Mouse (Mus musculus): ENCODE data around the gene Carns1. TPM values are rescaled to one million over a fixed set of nuclear protein-coding genes. Genes with fewer than 3 reads are reported as not detected.
A peak's percentile ranks its signal among the peaks of the same experiment; 100 is the strongest.

Carns1 gene
- polyA plus RNA-seq, 1 experiment from 2014 or later = 4.2 TPM

GRCm38 (mm10) chr19:4184976-4185975, 10.0 kb upstream of the Carns1 start:
- ATAC-seq (replicated peaks) = no peak
- Histone ChIP-seq H3K9me3 (no peaks in the 10 kb centered on the region), H3K4me2 (replicated peaks) (no peak overlapping the region), H3K27ac (replicated peaks) (no peak overlapping the region), H3K4me1 (peaks cover 8% of the 10 kb centered on the region), H3K9ac (replicated peaks) (no peak overlapping the region), H3K27me3 (no peaks in the 10 kb centered on the region), H3K4me3 (no peak overlapping the region), H3K36me3 (no peaks in the 10 kb centered on the region)
- WGBS = 66% methylated on average over 15 of the region's 15 CpGs

- no peak overlapping the region for H3K4me3 ChIP-seq
- H3K4me2 ChIP-seq (replicated peaks) = no peak overlapping the region
- 68% methylated on average over 2 of the region's 2 CpGs for WGBS
- no peaks in the 10 kb centered on the region for H3K36me3 ChIP-seq
- peaks cover 8% of the 10 kb centered on the region for H3K4me1 ChIP-seq
- ATAC-seq (replicated peaks) = no peak
- H3K9ac ChIP-seq (replicated peaks) = no peak overlapping the region
- H3K27me3 ChIP-seq = no peaks in the 10 kb centered on the region
- H3K9me3 ChIP-seq = no peaks in the 10 kb centered on the region
- no peak overlapping the region for H3K27ac ChIP-seq (replicated peaks)
Observed at GRCm38 (mm10) chr19:4183689-4184088, 8.4 kb upstream of the Carns1 start.

GRCm38 (mm10) chr19:4181892-4182291, 6.6 kb upstream of the Carns1 start:
- Histone ChIP-seq H3K36me3 (no peaks in the 10 kb centered on the region), H3K27me3 (no peaks in the 10 kb centered on the region), H3K4me1 (peaks cover 8% of the 10 kb centered on the region), H3K9ac (replicated peaks) (no peak overlapping the region), H3K4me2 (replicated peaks) (no peak overlapping the region), H3K9me3 (no peaks in the 10 kb centered on the region), H3K27ac (replicated peaks) (no peak overlapping the region), H3K4me3 (no peak overlapping the region)
- 49% methylated on average over 3 of the region's 3 CpGs for WGBS
- ATAC-seq (replicated peaks) = peak; percentile 57; the same call in 1 of the 2 replicates

- Histone ChIP-seq H3K4me3 (no peak overlapping the region), H3K27me3 (no peaks in the 10 kb centered on the region), H3K27ac (replicated peaks) (no peak overlapping the region), H3K4me2 (replicated peaks) (no peak overlapping the region), H3K4me1 (peaks cover 11% of the 10 kb centered on the region), H3K36me3 (no peaks in the 10 kb centered on the region), H3K9ac (replicated peaks) (no peak overlapping the region), H3K9me3 (no peaks in the 10 kb centered on the region)
- 87% methylated on average over 7 of the region's 7 CpGs for WGBS
- ATAC-seq (replicated peaks) = no peak
Observed at GRCm38 (mm10) chr19:4180411-4180810, 5.1 kb upstream of the Carns1 start.

- Histone ChIP-seq H3K4me2 (replicated peaks) (no peak overlapping the region), H3K9me3 (no peaks in the 10 kb centered on the region), H3K27ac (replicated peaks) (no peak overlapping the region), H3K27me3 (no peaks in the 10 kb centered on the region), H3K9ac (replicated peaks) (no peak overlapping the region), H3K36me3 (no peaks in the 10 kb centered on the region), H3K4me3 (no peak overlapping the region), H3K4me1 (peaks cover 20% of the 10 kb centered on the region)
- no peak for ATAC-seq (replicated peaks)
- 57% methylated on average over 11 of the region's 11 CpGs for WGBS
Observed at GRCm38 (mm10) chr19:4172925-4173324, 2.4 kb downstream of the Carns1 start.

GRCm38 (mm10) chr19:4171393-4172290, 3.6 kb downstream of the Carns1 start:
- no peak overlapping the region for H3K4me2 ChIP-seq (replicated peaks)
- H3K27ac ChIP-seq (replicated peaks) = no peak overlapping the region
- H3K4me3 ChIP-seq = no peak overlapping the region
- no peaks in the 10 kb centered on the region for H3K9me3 ChIP-seq
- no peaks in the 10 kb centered on the region for H3K36me3 ChIP-seq
- H3K27me3 ChIP-seq = no peaks in the 10 kb centered on the region
- H3K4me1 ChIP-seq = peaks cover 20% of the 10 kb centered on the region
- H3K9ac ChIP-seq (replicated peaks) = no peak overlapping the region
- no peak for ATAC-seq (replicated peaks)
- WGBS = 77% methylated on average over 13 of the region's 13 CpGs

- Histone ChIP-seq H3K9ac (replicated peaks) (no peak overlapping the region), H3K9me3 (no peaks in the 10 kb centered on the region), H3K36me3 (no peaks in the 10 kb centered on the region), H3K27ac (replicated peaks) (no peak overlapping the region), H3K4me1 (peaks cover 20% of the 10 kb centered on the region), H3K27me3 (no peaks in the 10 kb centered on the region), H3K4me3 (no peak overlapping the region), H3K4me2 (replicated peaks) (no peak overlapping the region)
- 89% methylated on average over 10 of the region's 10 CpGs for WGBS
- no peak for ATAC-seq (replicated peaks)
Observed at GRCm38 (mm10) chr19:4170723-4171392, 4.4 kb downstream of the Carns1 start.

- 4% methylated on average over 27 of the region's 27 CpGs for WGBS
- H3K27ac ChIP-seq (replicated peaks) = peak overlapping the region; percentile 91
- H3K4me3 ChIP-seq = peak overlapping the region; percentile 49
- H3K4me1 ChIP-seq = peaks cover 12% of the 10 kb centered on the region
- peak overlapping the region; percentile 80 for H3K9ac ChIP-seq (replicated peaks)
- no peaks in the 10 kb centered on the region for H3K36me3 ChIP-seq
- no peaks in the 10 kb centered on the region for H3K27me3 ChIP-seq
- ATAC-seq (replicated peaks) = peak; percentile 71
- H3K4me2 ChIP-seq (replicated peaks) = peak overlapping the region; percentile 93
- H3K9me3 ChIP-seq = no peaks in the 10 kb centered on the region
Observed at GRCm38 (mm10) chr19:4169810-4170209, 5.5 kb downstream of the Carns1 start.

GRCm38 (mm10) chr19:4169378-4169784, 5.9 kb downstream of the Carns1 start:
- H3K4me3 ChIP-seq = peak overlapping the region; percentile 49
- H3K36me3 ChIP-seq = no peaks in the 10 kb centered on the region
- peak overlapping the region; percentile 91 for H3K27ac ChIP-seq (replicated peaks)
- 0% methylated on average over 43 of the region's 43 CpGs for WGBS
- H3K9ac ChIP-seq (replicated peaks) = peak overlapping the region; percentile 80
- no peaks in the 10 kb centered on the region for H3K27me3 ChIP-seq
- peaks cover 12% of the 10 kb centered on the region for H3K4me1 ChIP-seq
- no peaks in the 10 kb centered on the region for H3K9me3 ChIP-seq
- peak overlapping the region; percentile 93 for H3K4me2 ChIP-seq (replicated peaks)
- peak; percentile 95 for ATAC-seq (replicated peaks)

GRCm38 (mm10) chr19:4166678-4167476, 8.4 kb downstream of the Carns1 start:
- Histone ChIP-seq H3K36me3 (no peaks in the 10 kb centered on the region), H3K4me3 (no peak overlapping the region), H3K4me2 (replicated peaks) (no peak overlapping the region), H3K27me3 (no peaks in the 10 kb centered on the region), H3K27ac (replicated peaks) (no peak overlapping the region), H3K4me1 (peaks cover 26% of the 10 kb centered on the region), H3K9ac (replicated peaks) (no peak overlapping the region), H3K9me3 (no peaks in the 10 kb centered on the region)
- no peak for ATAC-seq (replicated peaks)
- WGBS = 81% methylated on average over 9 of the region's 9 CpGs

- H3K36me3 ChIP-seq = peaks cover 15% of the 10 kb centered on the region; the same call in 1 of the 2 replicates
- peaks cover 20% of the 10 kb centered on the region for H3K4me1 ChIP-seq
- no peaks in the 10 kb centered on the region for H3K27me3 ChIP-seq
- H3K9ac ChIP-seq (replicated peaks) = no peak overlapping the region
- no peak overlapping the region for H3K27ac ChIP-seq (replicated peaks)
- 75% methylated on average over 2 of the region's 2 CpGs for WGBS
- no peak overlapping the region for H3K4me2 ChIP-seq (replicated peaks)
- H3K9me3 ChIP-seq = no peaks in the 10 kb centered on the region
- no peak overlapping the region for H3K4me3 ChIP-seq
- no peak for ATAC-seq (replicated peaks)
Observed at GRCm38 (mm10) chr19:4164721-4165120, 10.6 kb downstream of the Carns1 start.
